Mouse (Mus musculus): ENCODE measurements around the gene Gulp1.

The Gulp1 gene

GRCm38 (mm10) chr1:44720785-44721410, 169.6 kb downstream of the Gulp1 start:
- in situ Hi-C loops (cut with MboI, MseI) = no loop called here

GRCm38 (mm10) chr1:44741256-44741655, 189.9 kb downstream of the Gulp1 start:
- in situ Hi-C loops (cut with MboI, MseI) = loop anchor here in 1 of 2 experiments (10.0 kb wide), 1 partner anchor 1024 kb away; no protein-coding TSS in a partner anchor

GRCm38 (mm10) chr1:44745711-44746110, 194.4 kb downstream of the Gulp1 start:
- in situ Hi-C loops (cut with MboI, MseI) = loop anchor here (5.0 to 10.0 kb wide), 2 partner anchors 1019 to 1022 kb away; no protein-coding TSS in a partner anchor

- in situ Hi-C loops (cut with MboI, MseI) = no loop called here
Observed at GRCm38 (mm10) chr1:44750731-44751730, 199.7 kb downstream of the Gulp1 start.

- in situ Hi-C loops (cut with MboI, MseI) = no loop called here
Observed at GRCm38 (mm10) chr1:44778251-44778650, 226.9 kb downstream of the Gulp1 start.

GRCm38 (mm10) chr1:44803594-44804372, 252.5 kb downstream of the Gulp1 start:
- in situ Hi-C loops (cut with MboI, MseI) = no loop called here

- in situ Hi-C loops (cut with MboI, MseI) = no loop called here
Observed at GRCm38 (mm10) chr1:44806368-44806767, 255.1 kb downstream of the Gulp1 start.

GRCm38 (mm10) chr1:44810336-44810735, 259.0 kb downstream of the Gulp1 start:
- in situ Hi-C loops (cut with MboI, MseI) = no loop called here

GRCm38 (mm10) chr1:44833934-44834333, 282.6 kb downstream of the Gulp1 start:
- in situ Hi-C loops (cut with MboI, MseI) = no loop called here

All from T-helper 17 cell (primary cell).